Mouse (Mus musculus): ENCODE measurements at regions not wholly inside any gene's neighbourhood (a gene's known extent, or its start where the extent isn't known, plus 50 kb on each side); places are given as distances from the start of the nearest gene placed in this dataset.

GRCm38 (mm10) chr10:118091476-118091875 is 50.1 kb upstream of the Mdm1 start:
- DNase-seq: no peak
- intact Hi-C loops (cut with DNase I): no loop called here

Data from heart, postnatal 36 days (tissue).